Mouse (Mus musculus): Measurements from ENCODE around the gene Il2rg. TPM values are rescaled to one million over a fixed set of nuclear protein-coding genes. Genes with fewer than 3 reads are reported as not detected.

The Il2rg gene
- 6.0 TPM for polyA plus RNA-seq (2014; fragmentation: Illumina TruSeq; extraction: RNeasy Lipid Tissue Mini Kit (QIAGEN cat#74804); ENCODE audit: low read depth, low replicate concordance)

DNA sequence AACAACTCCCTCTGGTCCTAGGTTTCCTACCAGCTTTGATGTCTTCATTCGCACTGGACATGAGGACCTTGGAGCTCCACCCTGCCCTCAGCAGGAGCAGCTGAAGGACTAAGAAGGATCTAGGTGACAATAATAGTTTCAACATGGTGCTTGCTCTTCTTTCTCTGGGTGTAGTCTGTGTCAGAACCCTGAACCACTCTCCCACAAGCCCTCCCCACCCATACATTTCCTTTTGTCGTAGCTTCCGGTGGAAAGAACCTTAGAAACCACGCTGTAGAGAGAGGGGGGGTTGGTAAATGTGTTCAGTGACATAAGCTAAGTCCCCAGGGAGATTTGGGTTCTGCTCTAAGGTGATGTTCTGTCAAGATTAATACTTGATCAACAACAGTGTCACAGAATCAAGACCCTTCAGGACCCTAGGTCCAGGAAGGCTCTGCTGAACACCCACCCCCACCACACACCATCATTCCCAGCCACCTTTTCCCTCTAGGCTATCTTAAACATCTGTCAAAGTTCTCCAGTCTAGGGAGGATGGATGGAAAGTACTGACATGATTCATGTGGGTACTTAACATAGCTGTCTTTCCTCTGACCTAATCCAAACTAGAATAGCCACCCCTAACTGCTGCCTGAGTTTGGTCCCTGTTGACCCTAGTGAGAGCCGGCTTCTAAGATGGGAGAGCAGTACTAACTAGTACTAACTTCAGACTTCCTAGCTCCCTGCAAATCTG, at the start of gene Il2rg:
Gene Il2rg, minus strand, starts transcription at position 231 of the 730 bp plus-strand sequence.

DNA sequence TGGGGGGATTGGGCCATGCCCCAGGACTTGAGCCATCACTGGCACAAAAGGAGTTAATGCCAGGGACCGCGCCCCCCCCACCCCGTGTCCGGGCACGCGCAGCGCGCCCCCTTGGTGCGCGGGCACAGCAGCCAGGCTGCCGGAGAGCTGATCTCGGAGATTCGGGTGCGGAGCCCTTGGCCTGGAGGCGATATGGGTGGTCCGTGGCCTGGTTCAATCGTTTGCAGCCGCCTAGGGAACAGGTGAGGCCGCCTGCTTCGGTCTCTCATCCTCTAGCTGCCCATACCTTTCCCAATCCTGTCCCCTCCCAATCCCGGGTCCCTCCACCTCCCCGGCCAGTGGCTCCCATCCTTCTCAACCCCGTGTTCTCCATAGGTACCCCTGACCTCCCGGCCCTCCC, 31.0 kb upstream of the Il2rg start, which contains the start of gene Nlgn3:
Gene Nlgn3, plus strand, starts transcription at position 114 of the 400 bp plus-strand sequence.

DNA sequence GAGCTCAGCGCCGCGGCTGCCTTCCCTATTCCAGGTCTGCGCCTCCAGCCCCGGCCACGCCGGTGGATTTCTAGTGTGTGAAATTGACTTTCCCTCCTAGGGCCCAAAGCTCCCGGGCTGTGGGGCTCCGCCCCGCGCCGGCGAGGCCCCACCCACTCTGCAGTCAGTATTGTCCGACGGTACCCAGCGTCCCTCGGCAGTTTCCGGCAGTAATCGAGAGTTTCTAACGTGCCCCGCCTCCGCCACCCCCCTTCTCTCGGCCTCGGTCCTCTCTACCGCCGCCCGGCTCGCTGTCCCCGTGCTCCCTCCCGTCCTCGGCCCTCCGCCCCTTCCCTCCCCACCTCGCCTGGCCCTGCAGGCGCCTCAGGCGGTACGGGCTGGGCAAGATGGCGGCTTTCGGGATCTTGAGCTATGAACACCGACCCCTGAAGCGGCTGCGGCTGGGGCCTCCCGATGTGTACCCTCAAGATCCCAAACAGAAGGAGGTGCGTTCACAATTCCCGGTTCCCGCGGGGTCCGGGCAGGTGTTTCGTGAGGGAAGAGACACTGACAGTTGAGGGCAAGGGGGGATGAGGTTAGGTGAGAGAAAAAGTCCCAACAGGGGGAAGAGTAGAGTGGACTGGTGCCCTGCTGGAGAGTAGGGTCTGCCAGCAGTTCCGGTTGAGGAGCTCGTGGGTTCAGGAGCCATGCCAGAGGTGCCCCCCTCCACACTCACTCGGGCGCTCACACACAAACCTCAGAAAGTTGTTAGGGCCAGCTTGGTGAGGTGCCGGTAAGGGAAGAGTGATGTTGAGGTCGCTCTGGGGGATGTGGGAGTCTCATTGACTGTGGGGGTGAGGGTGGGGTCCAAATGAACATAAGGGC, 6.1 kb upstream of the Il2rg start, which contains the start of gene Med12:
Gene Med12, plus strand, starts transcription at position 156 of the 864 bp plus-strand sequence.

DNA sequence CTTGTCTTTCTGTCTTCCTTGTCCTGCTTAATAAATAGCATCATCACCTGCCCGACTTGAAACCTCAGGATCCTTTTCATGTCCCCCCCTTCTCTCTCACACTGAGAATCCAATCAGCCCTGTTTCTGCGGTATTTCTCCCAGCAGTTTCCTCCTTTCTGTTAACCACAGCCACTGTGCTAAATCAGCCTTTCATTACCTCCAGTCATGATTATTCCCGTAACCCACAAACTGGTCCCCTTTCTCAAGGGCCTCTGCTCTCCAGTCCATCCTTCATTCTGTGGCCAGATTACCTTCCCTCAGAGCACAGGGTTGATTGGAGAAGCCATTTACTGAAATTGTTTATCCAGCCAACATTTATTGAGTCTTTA, 685 bp upstream of the Il2rg start, which contains the start of gene Gm20489:
Gene Gm20489, minus strand, starts transcription at position 269 of the 370 bp plus-strand sequence.

DNA sequence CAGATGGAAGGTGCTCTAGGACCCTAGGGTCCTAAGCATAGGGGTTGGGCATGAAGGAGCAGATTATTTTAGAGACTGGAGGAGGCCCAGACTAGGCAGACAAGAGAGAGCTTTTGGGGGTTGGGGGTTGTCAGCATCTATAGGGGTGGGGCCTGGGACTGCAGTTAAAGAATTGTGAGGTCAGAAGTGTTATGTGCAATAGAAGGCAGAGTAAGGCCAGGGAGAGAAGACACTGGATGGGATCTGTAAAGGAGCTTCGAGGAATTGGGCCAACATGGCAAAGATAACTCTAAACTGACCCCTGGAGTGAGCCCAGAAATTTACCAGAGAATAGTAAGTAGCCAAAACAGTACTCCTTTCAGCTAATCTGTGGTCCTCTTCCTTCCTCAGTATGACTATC, 4.2 kb downstream of the Il2rg start, which contains the start of gene Gm614:
Gene Gm614, minus strand, starts transcription at position 101 of the 400 bp plus-strand sequence.

DNA sequence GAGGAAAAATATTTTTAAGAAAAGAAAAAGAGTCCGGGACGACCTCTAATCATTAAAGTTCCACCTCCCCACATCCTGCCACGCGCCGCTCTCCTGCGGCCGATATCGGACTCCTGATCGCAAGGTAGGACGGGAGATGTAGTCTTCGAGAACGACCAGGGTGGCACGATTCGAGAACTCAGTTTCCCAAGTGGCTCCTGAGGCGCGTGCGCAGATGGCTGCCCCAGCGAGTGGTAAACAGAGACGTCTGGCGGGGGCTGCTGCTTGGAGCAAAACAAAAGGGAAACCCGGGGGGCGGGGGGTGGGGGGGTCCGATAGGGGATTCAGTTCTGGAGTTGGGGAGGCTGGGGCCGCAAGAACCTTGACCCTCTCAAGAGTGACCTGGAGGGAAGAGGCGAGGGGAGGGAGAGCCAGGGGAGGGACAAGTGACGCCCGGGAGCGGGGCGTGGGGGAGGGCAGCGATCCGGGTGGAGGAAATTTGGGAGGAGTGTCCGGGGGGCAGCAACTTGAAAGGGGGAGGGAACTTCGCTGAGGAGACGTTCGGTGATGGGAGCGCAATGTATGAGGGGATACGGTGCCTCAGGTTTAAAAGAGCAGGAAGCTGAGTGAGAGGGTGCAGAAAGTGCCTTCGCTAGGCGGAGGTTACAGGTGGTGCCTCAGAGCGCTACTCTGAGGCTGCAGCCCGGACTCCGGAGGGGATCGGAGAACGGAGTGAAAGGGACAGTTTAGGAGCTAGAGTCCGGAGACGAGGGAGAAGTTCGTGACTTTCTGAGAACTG, 13.9 kb downstream of the Il2rg start, which contains the start of gene Foxo4:
Gene Foxo4, plus strand, starts transcription at position 577 of the 778 bp plus-strand sequence.

DNA sequence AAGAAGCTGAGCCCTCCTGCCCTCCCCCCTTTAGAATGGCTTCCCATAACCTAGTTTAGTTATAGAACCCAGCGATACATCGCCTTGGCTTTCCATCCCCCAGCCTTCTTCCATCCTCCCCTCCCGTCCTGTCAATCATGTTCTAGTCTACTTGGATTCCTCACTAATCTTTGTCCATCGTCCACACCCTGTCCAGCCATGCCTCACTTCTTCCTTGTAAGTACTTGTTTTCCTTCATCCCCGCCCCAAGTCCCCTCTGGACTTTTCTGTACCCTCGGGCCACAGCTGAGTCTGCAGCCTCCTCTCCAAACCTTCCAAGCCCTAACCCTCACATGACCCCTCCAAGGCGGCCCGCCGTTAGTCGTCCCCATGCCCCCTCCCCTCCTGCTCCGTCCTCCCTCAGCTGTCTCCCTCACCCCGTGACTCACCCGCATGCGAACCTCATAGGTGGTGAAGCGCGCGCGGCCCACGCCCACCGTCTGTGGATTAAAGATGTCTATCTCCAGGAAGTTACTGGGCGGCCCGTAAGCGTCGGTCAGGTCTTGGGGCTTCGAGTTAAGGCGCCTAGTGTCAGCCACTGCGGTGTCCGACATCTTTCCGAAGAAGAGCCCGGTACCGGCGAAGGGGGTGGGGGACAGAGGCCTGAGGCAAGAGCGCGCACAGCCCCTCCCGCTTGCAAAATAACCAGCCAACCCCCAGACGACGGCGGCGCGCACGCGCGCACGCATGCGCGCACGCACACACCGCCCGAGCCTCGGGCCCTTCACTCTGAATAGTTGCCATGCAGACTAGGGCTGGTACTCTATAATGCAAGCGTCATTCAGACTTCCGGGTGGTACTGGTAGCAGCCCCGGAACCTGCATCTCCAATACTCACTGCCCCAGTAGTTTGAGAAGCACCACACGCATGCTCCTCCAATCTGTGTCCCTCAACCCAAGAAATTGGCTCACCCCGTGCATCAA, 45.9 kb downstream of the Il2rg start, which contains the start of gene Snx12:
Gene Snx12, minus strand, starts transcription at position 730 of the 962 bp plus-strand sequence.

Other genes with a start within 250 kb of the Il2rg start
- not detected for gene Tex11, start 208.6 kb downstream of the Il2rg start, polyA plus RNA-seq (2014; fragmentation: Illumina TruSeq; extraction: RNeasy Lipid Tissue Mini Kit (QIAGEN cat#74804); ENCODE audit: low read depth, low replicate concordance)
- not detected for gene Slc7a3, start 182.2 kb downstream of the Il2rg start, polyA plus RNA-seq (2014; fragmentation: Illumina TruSeq; extraction: RNeasy Lipid Tissue Mini Kit (QIAGEN cat#74804); ENCODE audit: low read depth, low replicate concordance)
- 11.9 TPM for gene Snx12, start 45.7 kb downstream of the Il2rg start, polyA plus RNA-seq (2014; fragmentation: Illumina TruSeq; extraction: RNeasy Lipid Tissue Mini Kit (QIAGEN cat#74804); ENCODE audit: low read depth, low replicate concordance)
- 9.5 TPM for gene Foxo4, start 13.7 kb downstream of the Il2rg start, polyA plus RNA-seq (2014; fragmentation: Illumina TruSeq; extraction: RNeasy Lipid Tissue Mini Kit (QIAGEN cat#74804); ENCODE audit: low read depth, low replicate concordance)
- gene Gm614, start 4.3 kb downstream of the Il2rg start, polyA plus RNA-seq (2014; fragmentation: Illumina TruSeq; extraction: RNeasy Lipid Tissue Mini Kit (QIAGEN cat#74804); ENCODE audit: low read depth, low replicate concordance): not detected
- gene Gm20489, start 768 bp upstream of the Il2rg start, polyA plus RNA-seq (2014; fragmentation: Illumina TruSeq; extraction: RNeasy Lipid Tissue Mini Kit (QIAGEN cat#74804); ENCODE audit: low read depth, low replicate concordance): not detected
- 2.9 TPM for gene Med12, start 5.8 kb upstream of the Il2rg start, polyA plus RNA-seq (2014; fragmentation: Illumina TruSeq; extraction: RNeasy Lipid Tissue Mini Kit (QIAGEN cat#74804); ENCODE audit: low read depth, low replicate concordance)
- not detected for gene Nlgn3, start 30.9 kb upstream of the Il2rg start, polyA plus RNA-seq (2014; fragmentation: Illumina TruSeq; extraction: RNeasy Lipid Tissue Mini Kit (QIAGEN cat#74804); ENCODE audit: low read depth, low replicate concordance)
- gene Gjb1, start 108.1 kb upstream of the Il2rg start, polyA plus RNA-seq (2014; fragmentation: Illumina TruSeq; extraction: RNeasy Lipid Tissue Mini Kit (QIAGEN cat#74804); ENCODE audit: low read depth, low replicate concordance): 176 TPM
- gene Zmym3, start 152.6 kb upstream of the Il2rg start, polyA plus RNA-seq (2014; fragmentation: Illumina TruSeq; extraction: RNeasy Lipid Tissue Mini Kit (QIAGEN cat#74804); ENCODE audit: low read depth, low replicate concordance): 6.0 TPM
- gene Nono, start 161.1 kb upstream of the Il2rg start, polyA plus RNA-seq (2014; fragmentation: Illumina TruSeq; extraction: RNeasy Lipid Tissue Mini Kit (QIAGEN cat#74804); ENCODE audit: low read depth, low replicate concordance): 111 TPM
- not detected for gene Itgb1bp2, start 180.8 kb upstream of the Il2rg start, polyA plus RNA-seq (2014; fragmentation: Illumina TruSeq; extraction: RNeasy Lipid Tissue Mini Kit (QIAGEN cat#74804); ENCODE audit: low read depth, low replicate concordance)

Measured in liver, adult 10 weeks (tissue).